Mouse (Mus musculus) hindbrain, embryonic 12.5 days (tissue): ENCODE data around the gene 1700016K19Rik. TPM values are rescaled to one million over a fixed set of nuclear protein-coding genes. Genes with fewer than 3 reads are reported as not detected.

ENCODE experiments used
- ATAC-seq: fragments of 200-750 bp; cut with Nextera tagmentation; 2 replicates; pipeline ENCODE4 v1.8.0; 2017; ENCODE audit warnings: moderate TSS enrichment; ENCODE audit not compliant: low FRiP score
- H3K27ac ChIP-seq: fragments of 300-500 bp; sonication (generic); 2 replicates; pipeline ENCODE4 v1.5.1; 2016; ENCODE audit warnings: mild to moderate bottlenecking
- H3K27me3 ChIP-seq: fragments of 300-500 bp; sonication (generic); 2 replicates; pipeline ENCODE4 v1.6.1; 2016; ENCODE audit warnings: mild to moderate bottlenecking
- H3K36me3 ChIP-seq: fragments of 300-500 bp; sonication (generic); 2 replicates; pipeline ENCODE4 v1.6.1; 2016; ENCODE audit warnings: mild to moderate bottlenecking
- H3K4me1 ChIP-seq: fragments of 300-500 bp; sonication (generic); 2 replicates; pipeline ENCODE4 v1.6.1; 2016
- H3K4me2 ChIP-seq: fragments of 300-500 bp; sonication (generic); replicated peaks from 2 replicates; pipeline ENCODE4 v1.6.1; 2016; ENCODE audit warnings: mild to moderate bottlenecking
- H3K4me3 ChIP-seq: fragments of 300-500 bp; sonication (generic); 2 replicates; pipeline ENCODE4 v1.5.1; 2016; ENCODE audit warnings: mild to moderate bottlenecking
- H3K9ac ChIP-seq: fragments of 300-500 bp; sonication (generic); 2 replicates; pipeline ENCODE4 v1.6.1; 2016; ENCODE audit warnings: mild to moderate bottlenecking, moderate library complexity
- H3K9me3 ChIP-seq: fragments of 300-500 bp; sonication (generic); replicated peaks from 2 replicates; pipeline ENCODE4 v1.6.1; 2016; ENCODE audit warnings: mild to moderate bottlenecking
- WGBS: fragments of 180-500 bp; shearing (Covaris S2); methylation state at CpG from one replicate; pipeline ENCODE4 v1.1.7; 2016; 5-methylcytosine and 5-hydroxymethylcytosine counted together
- polyA plus RNA-seq: library from polyadenylated mRNA; unstranded; fragments of >200 nt; fragmentation: Nextera tagmentation; extraction: Ambion mirVana; gene quantifications from 2 replicates; pipeline ENCODE4 v1.2.1, GENCODE M21; 2016

Gene 1700016K19Rik
- polyA plus RNA-seq, 1 experiment from 2014 or later = 2.0 TPM

DNA sequence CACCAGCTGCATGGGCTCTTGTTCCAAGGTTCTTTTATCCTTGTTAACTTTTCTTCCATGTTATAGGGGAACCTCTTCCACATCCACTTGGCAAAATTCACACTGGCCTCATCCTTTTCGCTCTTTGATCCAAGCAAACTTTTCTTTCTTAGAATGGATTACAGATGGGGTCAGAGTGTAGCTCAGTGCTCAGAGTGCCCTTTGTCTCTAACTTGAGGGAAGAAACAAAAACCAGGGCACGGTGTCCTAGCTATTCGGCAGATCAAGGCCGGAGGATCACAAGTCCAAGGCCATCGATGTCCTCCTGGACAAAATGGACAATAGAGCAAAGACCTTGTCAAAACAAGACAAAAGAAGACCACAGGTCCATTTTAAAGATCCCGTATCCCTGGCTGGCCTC, 31.0 kb upstream of the 1700016K19Rik start:
- Histone ChIP-seq H3K4me3 (no peak overlapping the region), H3K27me3 (peaks cover 43% of the 10 kb centered on the region), H3K36me3 (no peaks in the 10 kb centered on the region), H3K27ac (no peak overlapping the region), H3K9ac (no peak overlapping the region), H3K9me3 (no peaks in the 10 kb centered on the region), H3K4me1 (peaks cover 38% of the 10 kb centered on the region), H3K4me2 (no peak overlapping the region)
- ATAC-seq = no peak
- WGBS = 75% methylated on average over 6 of the region's 6 CpGs

DNA sequence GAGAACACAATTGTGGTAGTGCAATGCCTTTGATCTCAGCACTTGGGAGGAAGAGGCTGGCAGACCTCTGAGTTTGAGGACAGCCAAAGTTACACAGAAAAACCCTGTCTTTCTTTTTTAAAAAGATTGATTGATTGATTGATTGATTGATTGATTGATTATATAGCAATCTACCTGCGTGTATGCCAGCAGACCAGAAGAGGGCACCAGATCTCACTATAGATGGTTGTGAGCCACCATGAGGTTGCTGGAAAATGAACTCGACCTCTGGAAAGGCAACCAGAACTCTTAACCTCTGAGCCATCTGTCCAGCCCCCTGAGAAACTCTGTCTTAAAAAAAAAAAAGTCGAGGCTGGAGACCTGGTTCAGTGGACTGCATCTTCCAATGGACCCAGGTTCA, 29.1 kb upstream of the 1700016K19Rik start:
- no peaks in the 10 kb centered on the region for H3K9me3 ChIP-seq

GRCm38 (mm10) chr11:75972188-75972587, 27.5 kb upstream of the 1700016K19Rik start:
- Histone ChIP-seq H3K4me1 (peaks cover 4% of the 10 kb centered on the region), H3K9me3 (no peaks in the 10 kb centered on the region), H3K4me3 (no peak overlapping the region), H3K4me2 (no peak overlapping the region), H3K27me3 (peaks cover 21% of the 10 kb centered on the region), H3K27ac (no peak overlapping the region), H3K9ac (no peak overlapping the region), H3K36me3 (no peaks in the 10 kb centered on the region)
- no peak for ATAC-seq
- 77% methylated on average over 3 of the region's 3 CpGs for WGBS

More for the DNA sequence above, 29.1 kb upstream of the 1700016K19Rik start:
- no peak overlapping the region for H3K27ac ChIP-seq
- H3K4me3 ChIP-seq = no peak overlapping the region
- H3K9ac ChIP-seq = no peak overlapping the region
- 25% methylated on average over 3 of the region's 3 CpGs for WGBS
- H3K27me3 ChIP-seq = peaks cover 33% of the 10 kb centered on the region
- H3K4me1 ChIP-seq = peaks cover 20% of the 10 kb centered on the region
- H3K36me3 ChIP-seq = no peaks in the 10 kb centered on the region
- no peak overlapping the region for H3K4me2 ChIP-seq
- no peak for ATAC-seq

GRCm38 (mm10) chr11:75972916-75973567, 26.7 kb upstream of the 1700016K19Rik start:
- H3K27ac ChIP-seq = no peak overlapping the region
- H3K4me3 ChIP-seq = no peak overlapping the region
- H3K27me3 ChIP-seq = peaks cover 19% of the 10 kb centered on the region
- H3K4me2 ChIP-seq = no peak overlapping the region
- H3K4me1 ChIP-seq = 0 out of 2 replicates have a peak, but pooled peaks cover 3% of the 10 kb centered on the region
- no peaks in the 10 kb centered on the region for H3K9me3 ChIP-seq
- 37% methylated on average over 7 of the region's 7 CpGs for WGBS
- H3K36me3 ChIP-seq = no peaks in the 10 kb centered on the region
- ATAC-seq = no peak
- no peak overlapping the region for H3K9ac ChIP-seq

- H3K4me2 ChIP-seq = no peak overlapping the region
- H3K36me3 ChIP-seq = no peaks in the 10 kb centered on the region
- ATAC-seq = no peak
- H3K27me3 ChIP-seq = peaks cover 14% of the 10 kb centered on the region; the same call in 1 of the 2 replicates
- 81% methylated on average over 1 of the region's 1 CpGs for WGBS
- H3K9me3 ChIP-seq = no peaks in the 10 kb centered on the region
- H3K4me1 ChIP-seq = 0 out of 2 replicates have a peak, but pooled peaks cover 3% of the 10 kb centered on the region
- no peak overlapping the region for H3K4me3 ChIP-seq
- no peak overlapping the region for H3K27ac ChIP-seq
- no peak overlapping the region for H3K9ac ChIP-seq
Measured at GRCm38 (mm10) chr11:75973988-75974387, 25.7 kb upstream of the 1700016K19Rik start.

- Histone ChIP-seq H3K4me2 (no peak overlapping the region), H3K9ac (no peak overlapping the region), H3K4me3 (no peak overlapping the region), H3K27ac (no peak overlapping the region), H3K27me3 (0 out of 2 replicates have a peak, but pooled peaks cover under 1% of the 10 kb centered on the region), H3K9me3 (no peaks in the 10 kb centered on the region), H3K36me3 (no peaks in the 10 kb centered on the region), H3K4me1 (0 out of 2 replicates have a peak, but pooled peaks cover 3% of the 10 kb centered on the region)
- 64% methylated on average over 8 of the region's 8 CpGs for WGBS
- no peak for ATAC-seq
Measured at GRCm38 (mm10) chr11:75976748-75977147, 23.0 kb upstream of the 1700016K19Rik start.

DNA sequence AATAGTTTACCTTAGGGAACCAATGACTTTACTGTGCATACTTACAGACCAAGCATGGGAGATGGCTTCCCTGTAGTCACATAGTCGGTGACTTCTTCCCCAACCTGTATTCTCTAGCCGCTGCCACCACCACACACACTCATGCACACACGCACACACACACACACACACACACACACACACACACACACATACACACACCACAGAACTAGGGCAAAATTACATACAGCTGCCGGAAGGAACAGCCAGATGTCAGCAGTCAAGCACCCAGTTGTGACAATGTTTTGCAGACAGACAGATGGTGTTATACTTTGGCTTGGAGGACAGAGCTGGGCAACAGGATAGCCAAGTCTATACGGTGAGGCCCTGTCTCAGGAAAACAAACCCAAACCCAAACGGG, 21.7 kb upstream of the 1700016K19Rik start:
- Histone ChIP-seq H3K9me3 (no peaks in the 10 kb centered on the region), H3K4me1 (0 out of 2 replicates have a peak, but pooled peaks cover 2% of the 10 kb centered on the region), H3K27ac (no peak overlapping the region), H3K27me3 (no peaks in the 10 kb centered on the region), H3K4me2 (no peak overlapping the region), H3K4me3 (no peak overlapping the region), H3K36me3 (no peaks in the 10 kb centered on the region), H3K9ac (no peak overlapping the region)
- 83% methylated on average over 6 of the region's 6 CpGs for WGBS
- no peak for ATAC-seq

DNA sequence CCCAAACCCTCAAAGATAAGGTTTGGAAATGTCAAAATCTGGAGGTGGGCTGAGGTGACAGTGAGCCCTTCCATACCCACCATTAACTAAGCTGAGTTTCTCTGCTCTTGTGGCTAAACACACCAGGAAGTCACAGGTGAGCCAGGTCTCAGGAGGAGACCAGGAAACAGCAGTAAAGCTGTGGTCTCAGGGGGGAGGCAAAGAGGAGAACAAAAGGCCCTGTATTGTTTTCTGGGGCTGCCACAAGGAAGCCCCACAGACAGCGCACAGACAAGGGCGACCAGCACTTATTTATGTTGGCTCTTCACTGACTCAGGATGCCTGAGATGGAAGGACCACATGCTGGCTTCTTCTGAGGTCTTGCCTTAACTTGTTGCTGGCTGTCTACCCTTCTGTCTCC, 19.3 kb upstream of the 1700016K19Rik start:
- WGBS = 24% methylated on average over 2 of the region's 2 CpGs
- Histone ChIP-seq H3K9ac (no peak overlapping the region), H3K27me3 (no peaks in the 10 kb centered on the region), H3K27ac (no peak overlapping the region), H3K4me2 (no peak overlapping the region), H3K36me3 (no peaks in the 10 kb centered on the region), H3K4me3 (no peak overlapping the region), H3K9me3 (no peaks in the 10 kb centered on the region), H3K4me1 (no peaks in the 10 kb centered on the region)
- ATAC-seq = no peak

DNA sequence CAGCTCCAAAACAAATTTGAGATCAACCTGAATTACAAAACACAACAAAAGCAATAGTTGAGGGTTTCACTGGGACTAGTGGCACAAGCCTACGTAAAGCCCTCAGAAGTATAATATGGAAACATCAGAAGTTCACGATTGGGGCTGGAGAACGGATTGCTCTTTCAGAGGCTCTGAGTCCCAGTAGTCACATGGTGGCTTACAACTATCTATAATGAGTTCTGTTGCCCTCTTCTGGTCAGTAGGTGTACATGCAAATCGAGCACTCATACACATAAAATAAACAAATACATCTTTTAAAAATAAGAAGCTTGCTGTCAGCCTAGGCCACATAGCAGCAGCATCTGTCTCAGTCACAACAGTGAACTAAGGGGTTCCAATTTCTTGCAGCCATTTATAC, 16.5 kb upstream of the 1700016K19Rik start:
- 77% methylated on average over 4 of the region's 4 CpGs for WGBS
- Histone ChIP-seq H3K4me3 (no peak overlapping the region), H3K9me3 (no peaks in the 10 kb centered on the region), H3K27ac (no peak overlapping the region), H3K4me2 (no peak overlapping the region), H3K27me3 (no peaks in the 10 kb centered on the region), H3K4me1 (no peaks in the 10 kb centered on the region), H3K9ac (no peak overlapping the region), H3K36me3 (no peaks in the 10 kb centered on the region)
- ATAC-seq = no peak

- 90% methylated on average over 1 of the region's 1 CpGs for WGBS
- ATAC-seq = no peak
- H3K27ac ChIP-seq = no peak overlapping the region
- H3K36me3 ChIP-seq = no peaks in the 10 kb centered on the region
- no peak overlapping the region for H3K9ac ChIP-seq
- no peak overlapping the region for H3K4me2 ChIP-seq
- no peak overlapping the region for H3K4me3 ChIP-seq
- no peaks in the 10 kb centered on the region for H3K27me3 ChIP-seq
- no peaks in the 10 kb centered on the region for H3K4me1 ChIP-seq
- no peaks in the 10 kb centered on the region for H3K9me3 ChIP-seq
Measured at GRCm38 (mm10) chr11:75984581-75984980, 15.1 kb upstream of the 1700016K19Rik start.

DNA sequence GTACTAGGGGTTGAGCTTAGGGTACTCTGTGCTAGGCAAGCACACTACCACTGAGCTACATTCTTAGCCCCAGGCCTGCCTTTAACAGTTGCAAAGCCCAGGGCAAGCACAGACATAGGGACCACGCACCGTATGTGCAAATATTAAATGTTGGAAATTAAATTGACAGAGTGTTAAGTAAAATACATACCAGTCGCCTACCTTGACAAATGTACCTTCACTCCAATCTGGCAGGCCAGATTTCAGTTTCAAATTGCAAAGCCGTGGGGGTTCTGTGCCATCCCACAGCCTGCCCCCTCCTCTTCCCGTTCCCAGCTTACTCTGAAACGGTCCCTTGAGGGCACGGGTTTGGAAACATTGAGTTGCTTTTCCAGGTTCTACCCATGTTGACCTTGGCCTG, 13.8 kb upstream of the 1700016K19Rik start:
- WGBS = 68% methylated on average over 7 of the region's 7 CpGs
- H3K4me3 ChIP-seq = no peak overlapping the region
- H3K9ac ChIP-seq = no peak overlapping the region
- no peaks in the 10 kb centered on the region for H3K4me1 ChIP-seq
- ATAC-seq = no peak
- H3K36me3 ChIP-seq = no peaks in the 10 kb centered on the region
- no peaks in the 10 kb centered on the region for H3K9me3 ChIP-seq
- no peak overlapping the region for H3K27ac ChIP-seq
- H3K27me3 ChIP-seq = no peaks in the 10 kb centered on the region
- H3K4me2 ChIP-seq = no peak overlapping the region

- WGBS = 81% methylated on average over 15 of the region's 15 CpGs
- no peak for ATAC-seq
Measured at GRCm38 (mm10) chr11:75990965-75991835, 8.5 kb upstream of the 1700016K19Rik start.

More at GRCm38 (mm10) chr11:75990965-75991835, 8.5 kb upstream of the 1700016K19Rik start:
- Histone ChIP-seq H3K36me3 (no peaks in the 10 kb centered on the region), H3K4me2 (no peak overlapping the region), H3K9ac (no peak overlapping the region), H3K27ac (no peak overlapping the region), H3K27me3 (no peaks in the 10 kb centered on the region), H3K4me3 (no peak overlapping the region), H3K4me1 (no peaks in the 10 kb centered on the region), H3K9me3 (no peaks in the 10 kb centered on the region)
